Mouse (Mus musculus) embryonic facial prominence, embryonic 11.5 days (tissue): Measurements from ENCODE around the gene F8. TPM values are rescaled to one million over a fixed set of nuclear protein-coding genes. Genes with fewer than 3 reads are reported as not detected.

Experiments
- ATAC-seq: fragments of 200-750 bp; cut with Nextera tagmentation; replicated peaks from 2 replicates; pipeline ENCODE4 v1.8.0; 2017; ENCODE audit warnings: low read depth; ENCODE audit not compliant: insufficient number of reproducible peaks, low FRiP score, low TSS enrichment
- DNase-seq: peaks from one replicate; pipeline ENCODE4 v3.0.0-alpha.2; 2015; ENCODE audit warnings: low spot score
- H3K27ac ChIP-seq: fragments of 300-500 bp; sonication (generic); replicated peaks from 2 replicates; pipeline ENCODE4 v1.5.1; 2014; ENCODE audit warnings: mild to moderate bottlenecking, low read depth, low read length, control low read depth
- H3K27me3 ChIP-seq: fragments of 300-500 bp; sonication (generic); 2 replicates; pipeline ENCODE4 v1.6.1; 2014; ENCODE audit warnings: mild to moderate bottlenecking, low read length, moderate library complexity, mixed read lengths; ENCODE audit not compliant: control insufficient read depth, insufficient read depth
- H3K36me3 ChIP-seq: fragments of 300-500 bp; sonication (generic); replicated peaks from 2 replicates; pipeline ENCODE4 v1.6.1; 2014; ENCODE audit warnings: low read depth, mild to moderate bottlenecking, low read length, moderate library complexity, mixed read lengths; ENCODE audit not compliant: control insufficient read depth, insufficient read depth
- H3K4me1 ChIP-seq: fragments of 300-500 bp; sonication (generic); 2 replicates; pipeline ENCODE4 v1.6.1; 2014; ENCODE audit warnings: low read length, mixed read lengths; ENCODE audit not compliant: control insufficient read depth, insufficient read depth
- H3K4me2 ChIP-seq: fragments of 300-500 bp; sonication (generic); 2 replicates; pipeline ENCODE4 v1.6.1; 2014; ENCODE audit warnings: low read depth, mild to moderate bottlenecking, control low read depth, low read length, moderate library complexity
- H3K4me3 ChIP-seq: fragments of 300-500 bp; sonication (generic); 2 replicates; pipeline ENCODE4 v1.5.1; 2014; ENCODE audit warnings: low read depth, low read length, control low read depth
- H3K9ac ChIP-seq: fragments of 300-500 bp; sonication (generic); replicated peaks from 2 replicates; pipeline ENCODE4 v1.6.1; 2014; ENCODE audit warnings: mild to moderate bottlenecking, control low read depth, low read length
- H3K9me3 ChIP-seq: fragments of 300-500 bp; sonication (generic); replicated peaks from 2 replicates; pipeline ENCODE4 v1.6.1; 2016; ENCODE audit warnings: mild to moderate bottlenecking, low read length, inconsistent platforms, mixed read lengths; ENCODE audit not compliant: control insufficient read depth
- WGBS: fragments of 180-500 bp; shearing (Covaris S2); extraction: QIAGEN DNeasy Blood & Tissue Kit; methylation state at CpG from one replicate; pipeline ENCODE4 v1.1.7; 2014; 5-methylcytosine and 5-hydroxymethylcytosine counted together
- polyA plus RNA-seq: library from polyadenylated mRNA; unstranded; fragments of >200 nt; fragmentation: Nextera tagmentation; extraction: Ambion mirVana; gene quantifications from 2 replicates; pipeline ENCODE4 v1.2.1, GENCODE M21; 2014

The F8 gene
- polyA plus RNA-seq: 0.93 and 1.2 TPM in 2 replicates

DNA sequence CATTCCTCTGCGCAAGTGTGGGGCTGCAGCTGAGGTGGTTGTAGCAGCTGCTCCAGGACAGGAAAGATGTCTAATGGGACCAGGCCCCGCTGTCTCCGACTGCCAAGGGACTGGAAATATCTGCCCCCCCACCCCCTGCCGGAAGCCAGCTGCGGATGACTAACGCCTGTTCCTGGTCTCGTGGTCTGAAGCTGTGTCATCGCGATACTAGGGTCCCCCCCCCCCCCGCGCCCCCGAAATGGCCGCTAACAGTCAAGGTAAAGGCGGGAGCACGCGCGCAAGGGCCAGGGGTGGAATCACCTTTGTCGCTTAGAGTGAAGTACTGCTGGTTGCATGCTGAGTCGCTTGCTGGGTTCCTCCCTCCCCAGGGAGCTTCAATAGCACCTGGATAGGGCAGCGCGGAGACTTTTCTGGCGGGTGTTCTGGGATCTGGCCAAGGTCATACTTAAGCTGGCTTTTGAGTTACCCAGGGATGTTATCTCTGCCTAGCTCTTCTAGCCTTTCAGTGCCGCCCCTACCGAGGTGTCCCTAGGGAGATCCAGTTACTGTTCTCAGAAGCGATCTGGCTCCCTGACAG is at the start of gene F8, which contains the start of gene Fundc2:
Gene F8, minus strand, starts transcription at position 421 of the 577 bp plus-strand sequence.
Gene Fundc2, plus strand, starts transcription at position 205 of the 577 bp plus-strand sequence.
- Histone ChIP-seq H3K4me3 (peak within 1 kb of the TSS; percentile 40), H3K9me3 (no peaks in the 10 kb centered on the region), H3K36me3 (no peaks in the 10 kb centered on the region), H3K4me2 (peak within 1 kb of the TSS; percentile 39), H3K9ac (peak within 1 kb of the TSS; percentile 71), H3K27me3 (no peaks in the 10 kb centered on the region), H3K27ac (no peak within 1 kb of the TSS; the same call in 1 of the 2 replicates), H3K4me1 (no peaks in the 10 kb centered on the region)
- ATAC-seq (peak; percentile 89), DNase-seq (peak; percentile 79)
- 12% methylated on average over 24 of the region's 25 CpGs for WGBS

DNA sequence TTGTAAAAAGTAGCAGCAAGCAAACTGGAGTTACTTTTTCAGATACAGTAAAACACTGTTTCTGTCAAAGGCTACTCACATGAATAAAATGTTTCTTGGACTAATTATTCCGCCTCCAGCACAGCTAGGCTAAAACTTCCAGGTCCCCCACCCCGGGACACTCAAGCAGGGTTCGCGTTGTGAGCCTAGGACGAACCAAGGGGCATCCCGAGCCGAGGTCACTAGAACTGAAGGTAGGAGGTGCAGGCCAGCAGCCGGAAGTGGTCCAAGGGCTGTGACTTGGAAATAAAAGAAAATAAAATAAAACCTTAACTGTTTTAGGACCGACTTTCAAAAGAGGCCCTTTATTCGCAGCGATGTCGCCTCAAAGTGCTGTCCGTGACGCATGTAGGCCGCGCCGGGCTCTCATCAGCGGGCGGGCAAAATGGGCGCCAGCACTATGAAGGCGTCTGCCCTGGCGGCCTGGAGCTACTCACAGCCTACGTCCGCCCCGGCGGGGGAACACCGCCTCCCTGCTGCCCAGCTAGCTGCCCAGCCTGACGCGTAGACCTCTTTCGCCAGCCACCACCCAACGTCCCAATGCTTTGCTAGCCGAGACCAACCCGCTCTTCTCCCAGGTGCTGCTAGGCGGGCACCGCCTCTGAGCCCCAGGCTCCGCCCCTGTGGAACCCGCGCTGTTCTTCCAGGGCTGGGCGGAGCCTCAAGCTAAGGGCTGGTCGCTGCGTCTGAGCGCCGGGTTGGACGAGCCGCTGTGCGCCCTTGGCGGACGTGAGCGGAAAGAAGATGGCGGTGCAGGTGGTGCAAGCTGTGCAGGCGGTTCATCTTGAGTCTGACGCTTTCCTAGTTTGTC is 33.7 kb upstream of the F8 start, which contains the start of the genes Cmc4, Mtcp1 and Brcc3:
Gene Cmc4, minus strand, starts transcription at position 649 of the 850 bp plus-strand sequence.
Gene Mtcp1, minus strand, starts transcription at position 653 of the 850 bp plus-strand sequence.
Gene Brcc3, plus strand, starts transcription at position 693 of the 850 bp plus-strand sequence.
- peak; percentile 89 for DNase-seq
- Histone ChIP-seq H3K4me1 (no peaks in the 10 kb centered on the region), H3K36me3 (no peaks in the 10 kb centered on the region), H3K27ac (peak within 1 kb of the TSS; percentile 79), H3K4me3 (peak within 1 kb of the TSS; percentile 48), H3K9me3 (no peaks in the 10 kb centered on the region), H3K27me3 (no peaks in the 10 kb centered on the region), H3K9ac (peak within 1 kb of the TSS; percentile 66), H3K4me2 (peak within 1 kb of the TSS; percentile 32)
- peak; percentile 99 for ATAC-seq
- 19% methylated on average over 45 of the region's 52 CpGs for WGBS

DNA sequence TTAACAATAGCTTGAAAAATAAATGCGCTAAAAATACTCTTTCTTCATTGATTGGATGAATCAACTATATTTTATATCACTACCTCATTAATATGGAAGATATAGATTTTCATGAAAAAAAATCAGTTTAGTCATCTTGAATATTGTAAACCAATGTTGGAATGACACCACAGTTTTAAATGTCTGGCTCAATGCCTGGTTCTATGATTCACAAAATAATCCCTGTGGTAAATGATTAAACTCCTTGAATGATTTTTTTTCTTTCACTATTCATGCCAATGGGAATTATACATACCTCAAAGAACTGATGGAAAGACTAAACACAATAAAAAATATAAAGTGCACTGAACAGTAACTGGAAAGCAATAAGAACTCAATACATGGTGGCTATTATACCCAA is 27.3 kb upstream of the F8 start:
- Histone ChIP-seq H3K4me1 (no peaks in the 10 kb centered on the region), H3K27ac (no peak overlapping the region), H3K9ac (no peak overlapping the region), H3K9me3 (no peaks in the 10 kb centered on the region), H3K27me3 (no peaks in the 10 kb centered on the region), H3K36me3 (no peaks in the 10 kb centered on the region), H3K4me3 (no peak overlapping the region), H3K4me2 (no peak overlapping the region)
- 95% methylated on average over 1 of the region's 1 CpGs for WGBS
- no peak for DNase-seq
- no peak for ATAC-seq

DNA sequence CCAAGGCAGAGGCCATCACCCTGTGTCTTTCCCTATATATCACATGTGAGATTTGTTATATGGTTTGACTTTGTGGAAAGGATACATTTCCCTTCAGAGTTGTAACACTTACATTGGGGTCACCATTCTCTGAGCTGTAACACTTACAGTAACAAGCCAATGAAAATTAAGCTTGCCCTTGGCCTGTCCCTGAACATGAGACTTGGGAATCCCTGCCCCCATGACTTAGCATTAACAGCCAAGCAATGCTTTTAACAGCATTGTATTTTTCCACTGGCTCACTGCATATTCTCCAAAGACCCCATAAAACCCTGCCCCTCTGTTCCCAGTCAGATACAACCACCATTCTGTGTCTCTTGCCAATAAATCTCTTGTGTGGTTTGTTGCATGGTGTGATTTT is 20.9 kb upstream of the F8 start:
- no peak overlapping the region for H3K4me3 ChIP-seq
- H3K36me3 ChIP-seq: no peaks in the 10 kb centered on the region
- no peaks in the 10 kb centered on the region for H3K4me1 ChIP-seq
- H3K4me2 ChIP-seq: no peak overlapping the region
- H3K9me3 ChIP-seq: no peaks in the 10 kb centered on the region
- DNase-seq (no peak), ATAC-seq (no peak)
- no peaks in the 10 kb centered on the region for H3K27me3 ChIP-seq
- H3K9ac ChIP-seq: no peak overlapping the region
- H3K27ac ChIP-seq: no peak overlapping the region

DNA sequence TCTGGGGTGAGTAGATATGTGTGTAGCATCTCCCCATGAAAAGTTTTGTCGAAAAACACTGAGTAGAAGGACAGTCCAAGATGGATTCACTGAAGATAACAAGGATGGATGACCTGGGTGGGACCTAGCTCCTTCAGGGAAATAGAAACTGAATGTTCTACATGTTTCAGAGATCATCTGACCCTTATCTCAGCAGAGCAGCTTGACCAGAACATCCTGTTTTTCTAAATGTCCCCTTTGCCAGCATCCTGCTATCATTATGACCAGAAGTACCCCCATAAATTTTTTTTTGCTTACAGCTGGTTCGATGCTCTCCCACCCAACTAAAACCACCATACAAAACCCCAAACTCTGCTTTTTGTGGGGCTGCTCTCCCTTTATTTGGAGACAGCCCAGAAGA is 20.3 kb upstream of the F8 start:
- Histone ChIP-seq H3K27me3 (no peaks in the 10 kb centered on the region), H3K4me2 (no peak overlapping the region), H3K9me3 (no peaks in the 10 kb centered on the region), H3K36me3 (no peaks in the 10 kb centered on the region), H3K27ac (no peak overlapping the region), H3K4me1 (no peaks in the 10 kb centered on the region), H3K9ac (no peak overlapping the region), H3K4me3 (no peak overlapping the region)
- ATAC-seq (no peak), DNase-seq (no peak)
- WGBS: 83% methylated on average over 2 of the region's 2 CpGs

DNA sequence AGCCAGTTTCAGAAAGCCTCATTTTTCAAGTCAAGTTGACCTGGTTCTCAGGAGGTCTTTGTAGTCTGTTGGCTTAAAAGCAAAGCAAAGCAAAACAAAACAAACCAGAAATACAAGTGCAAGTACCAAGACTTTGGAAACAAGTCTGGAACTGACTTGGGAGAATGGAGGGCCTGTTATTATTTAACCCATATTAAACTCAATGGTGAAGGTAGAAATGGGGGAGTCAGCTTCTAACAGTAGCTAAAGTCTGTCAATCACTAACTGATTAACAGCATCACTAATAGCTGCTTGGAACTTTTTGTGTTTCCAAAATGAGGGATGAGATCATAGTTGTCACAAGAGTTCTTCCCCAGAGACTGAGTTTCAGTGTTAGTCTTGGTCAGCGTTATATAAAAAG is 17.1 kb upstream of the F8 start:
- WGBS: 97% methylated on average over 1 of the region's 1 CpGs
- no peak overlapping the region for H3K27ac ChIP-seq

DNA sequence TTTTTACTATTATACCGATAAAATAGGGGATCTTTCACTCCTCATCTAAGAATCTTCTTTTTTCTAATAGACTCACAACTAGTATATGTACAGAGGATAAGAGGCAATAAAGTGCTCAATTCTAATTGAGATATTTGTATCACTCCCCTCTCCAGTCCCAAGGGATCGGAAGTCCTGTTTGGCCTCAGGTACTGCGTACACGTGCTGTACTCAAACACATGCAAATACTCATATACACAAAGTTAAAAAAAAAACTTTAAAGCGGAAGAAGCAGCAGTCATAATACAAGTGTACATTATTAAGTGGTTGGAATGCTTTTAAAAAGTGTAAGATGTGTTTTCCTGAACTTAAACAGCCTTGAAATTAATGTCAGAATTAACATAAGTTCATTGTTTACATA is 716 bp downstream of the F8 start:
- no peak overlapping the region for H3K4me3 ChIP-seq
- DNase-seq (no peak), ATAC-seq (no peak; the same call in 1 of the 2 replicates)
- no peaks in the 10 kb centered on the region for H3K9me3 ChIP-seq
- no peaks in the 10 kb centered on the region for H3K4me1 ChIP-seq
- no peak overlapping the region for H3K27ac ChIP-seq
- WGBS: 72% methylated on average over 5 of the region's 5 CpGs
- no peaks in the 10 kb centered on the region for H3K36me3 ChIP-seq
- no peak overlapping the region for H3K4me2 ChIP-seq
- no peaks in the 10 kb centered on the region for H3K27me3 ChIP-seq
- no peak overlapping the region for H3K9ac ChIP-seq

More for the DNA sequence above, 17.1 kb upstream of the F8 start:
- Histone ChIP-seq H3K4me1 (no peaks in the 10 kb centered on the region), H3K4me2 (no peak overlapping the region), H3K36me3 (no peaks in the 10 kb centered on the region), H3K27me3 (no peaks in the 10 kb centered on the region), H3K4me3 (no peak overlapping the region), H3K9me3 (no peaks in the 10 kb centered on the region), H3K9ac (no peak overlapping the region)
- DNase-seq (no peak), ATAC-seq (no peak)

DNA sequence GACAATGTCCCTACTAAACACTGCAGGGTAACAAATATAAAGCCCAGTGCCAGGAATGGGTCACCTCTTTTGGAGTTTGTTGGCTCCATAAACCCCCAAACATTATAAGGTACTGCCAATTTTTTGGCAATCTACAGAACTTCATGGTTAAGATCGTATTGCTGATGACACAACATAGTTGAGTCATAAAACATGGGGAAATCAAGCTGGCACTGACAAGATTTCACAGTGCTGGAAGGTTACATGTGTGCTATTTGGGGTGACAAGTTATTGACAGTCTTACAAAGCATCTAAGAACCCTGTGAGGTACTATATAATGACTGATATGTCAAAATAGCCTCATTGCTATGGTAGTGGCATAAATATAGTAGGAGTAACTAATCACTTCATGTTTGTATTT is 1.2 kb downstream of the F8 start:
- H3K4me3 ChIP-seq: no peak overlapping the region
- H3K36me3 ChIP-seq: no peaks in the 10 kb centered on the region
- DNase-seq: no peak
- H3K4me2 ChIP-seq: no peak overlapping the region
- no peak for ATAC-seq
- no peaks in the 10 kb centered on the region for H3K9me3 ChIP-seq
- H3K4me1 ChIP-seq: no peaks in the 10 kb centered on the region
- no peak overlapping the region for H3K9ac ChIP-seq
- H3K27me3 ChIP-seq: no peaks in the 10 kb centered on the region
- 85% methylated on average over 1 of the region's 1 CpGs for WGBS
- H3K27ac ChIP-seq: no peak overlapping the region
